Mouse (Mus musculus): ENCODE data around the gene Cand2. TPM values are rescaled to one million over a fixed set of nuclear protein-coding genes. Genes with fewer than 3 reads are reported as not detected.

Gene Cand2
- polyA plus RNA-seq, 1 experiment from 2014 or later = 42.0 TPM

GRCm38 (mm10) chr6:115832152-115832850 lies 58.0 kb downstream of the Cand2 start:
- no peaks in the 10 kb centered on the region for H3K36me3 ChIP-seq (ENCODE audit: control insufficient read depth, insufficient read depth)
- H3K4me2 ChIP-seq (ENCODE audit: low read depth, low read length) = no peak overlapping the region
- no peak overlapping the region for H3K9ac ChIP-seq (ENCODE audit: low read length)
- 83% methylated on average over 2 of the region's 2 CpGs for WGBS
- no peaks in the 10 kb centered on the region for H3K4me1 ChIP-seq (ENCODE audit: control insufficient read depth, insufficient read depth, low read length)
- no peak overlapping the region for H3K27ac ChIP-seq (ENCODE audit: low read length)
- H3K27me3 ChIP-seq (ENCODE audit: control insufficient read depth, insufficient read depth, low read length) = no peaks in the 10 kb centered on the region
- no peaks in the 10 kb centered on the region for H3K9me3 ChIP-seq (replicated peaks; ENCODE audit: control insufficient read depth, low read length)
- no peak overlapping the region for H3K4me3 ChIP-seq (ENCODE audit: low read length)
- no peak for ATAC-seq (replicated peaks; ENCODE audit: extremely low read depth, insufficient read depth, low FRiP score)

GRCm38 (mm10) chr6:115833861-115834260 lies 59.5 kb downstream of the Cand2 start:
- H3K4me2 ChIP-seq (ENCODE audit: low read depth, low read length) = no peak overlapping the region
- no peaks in the 10 kb centered on the region for H3K9me3 ChIP-seq (replicated peaks; ENCODE audit: control insufficient read depth, low read length)
- H3K27me3 ChIP-seq (ENCODE audit: control insufficient read depth, insufficient read depth, low read length) = no peaks in the 10 kb centered on the region
- H3K9ac ChIP-seq (ENCODE audit: low read length) = no peak overlapping the region
- peaks cover 8% of the 10 kb centered on the region; the same call in 1 of the 2 replicates for H3K4me1 ChIP-seq (ENCODE audit: control insufficient read depth, insufficient read depth, low read length)
- ATAC-seq (replicated peaks; ENCODE audit: extremely low read depth, insufficient read depth, low FRiP score) = no peak
- H3K4me3 ChIP-seq (ENCODE audit: low read length) = no peak overlapping the region
- no peaks in the 10 kb centered on the region for H3K36me3 ChIP-seq (ENCODE audit: control insufficient read depth, insufficient read depth)
- H3K27ac ChIP-seq (ENCODE audit: low read length) = no peak overlapping the region

- peak within 1 kb of the TSS; percentile 58 for H3K4me3 ChIP-seq (ENCODE audit: low read length)
- no peaks in the 10 kb centered on the region for H3K9me3 ChIP-seq (replicated peaks; ENCODE audit: control insufficient read depth, low read length)
- peaks cover 8% of the 10 kb centered on the region; the same call in 1 of the 2 replicates for H3K4me1 ChIP-seq (ENCODE audit: control insufficient read depth, insufficient read depth, low read length)
- no peaks in the 10 kb centered on the region for H3K27me3 ChIP-seq (ENCODE audit: control insufficient read depth, insufficient read depth, low read length)
- 2% methylated on average over 19 of the region's 19 CpGs for WGBS
- peak; percentile 85 for ATAC-seq (replicated peaks; ENCODE audit: extremely low read depth, insufficient read depth, low FRiP score)
- H3K4me2 ChIP-seq (ENCODE audit: low read depth, low read length) = peak within 1 kb of the TSS; percentile 93
- H3K9ac ChIP-seq (ENCODE audit: low read length) = peak within 1 kb of the TSS; percentile 70
- peaks cover 7% of the 10 kb centered on the region for H3K36me3 ChIP-seq (ENCODE audit: control insufficient read depth, insufficient read depth)
- no peak within 1 kb of the TSS for H3K27ac ChIP-seq (ENCODE audit: low read length)
These were observed 63.8 kb downstream of the Cand2 start, which contains the start of gene Efcab12 for GRCm38 (mm10) chr6:115838161-115838597. TSS of gene Efcab12 (minus strand) at chr6:115838412.

GRCm38 (mm10) chr6:115838745-115839144 lies 64.4 kb downstream of the Cand2 start:
- no peak for ATAC-seq (replicated peaks; ENCODE audit: extremely low read depth, insufficient read depth, low FRiP score)
- Histone ChIP-seq H3K9ac (ENCODE audit: low read length) (peak overlapping the region; percentile 70), H3K4me1 (ENCODE audit: control insufficient read depth, insufficient read depth, low read length) (peaks cover 8% of the 10 kb centered on the region; the same call in 1 of the 2 replicates), H3K4me3 (ENCODE audit: low read length) (peak overlapping the region; percentile 58), H3K36me3 (ENCODE audit: control insufficient read depth, insufficient read depth) (peaks cover 10% of the 10 kb centered on the region), H3K4me2 (ENCODE audit: low read depth, low read length) (peak overlapping the region; percentile 93), H3K27me3 (ENCODE audit: control insufficient read depth, insufficient read depth, low read length) (no peaks in the 10 kb centered on the region), H3K9me3 (replicated peaks; ENCODE audit: control insufficient read depth, low read length) (no peaks in the 10 kb centered on the region), H3K27ac (ENCODE audit: low read length) (no peak overlapping the region)
- WGBS = 70% methylated on average over 5 of the region's 5 CpGs

- Histone ChIP-seq H3K9me3 (replicated peaks; ENCODE audit: control insufficient read depth, low read length) (no peaks in the 10 kb centered on the region), H3K4me3 (ENCODE audit: low read length) (no peak overlapping the region), H3K4me2 (ENCODE audit: low read depth, low read length) (no peak overlapping the region), H3K4me1 (ENCODE audit: control insufficient read depth, insufficient read depth, low read length) (peaks cover 10% of the 10 kb centered on the region), H3K27me3 (ENCODE audit: control insufficient read depth, insufficient read depth, low read length) (no peaks in the 10 kb centered on the region), H3K9ac (ENCODE audit: low read length) (no peak overlapping the region), H3K36me3 (ENCODE audit: control insufficient read depth, insufficient read depth) (peaks cover 22% of the 10 kb centered on the region), H3K27ac (ENCODE audit: low read length) (no peak overlapping the region)
- WGBS = 91% methylated on average over 4 of the region's 4 CpGs
- ATAC-seq (replicated peaks; ENCODE audit: extremely low read depth, insufficient read depth, low FRiP score) = no peak
These were observed 70.7 kb downstream of the Cand2 start for GRCm38 (mm10) chr6:115845006-115845405.

GRCm38 (mm10) chr6:115846640-115847411 lies 72.5 kb downstream of the Cand2 start:
- Histone ChIP-seq H3K9me3 (replicated peaks; ENCODE audit: control insufficient read depth, low read length) (no peaks in the 10 kb centered on the region), H3K36me3 (ENCODE audit: control insufficient read depth, insufficient read depth) (peaks cover 18% of the 10 kb centered on the region), H3K27me3 (ENCODE audit: control insufficient read depth, insufficient read depth, low read length) (no peaks in the 10 kb centered on the region), H3K27ac (ENCODE audit: low read length) (no peak overlapping the region), H3K4me1 (ENCODE audit: control insufficient read depth, insufficient read depth, low read length) (peaks cover 10% of the 10 kb centered on the region), H3K4me2 (ENCODE audit: low read depth, low read length) (no peak overlapping the region), H3K9ac (ENCODE audit: low read length) (no peak overlapping the region), H3K4me3 (ENCODE audit: low read length) (no peak overlapping the region)
- WGBS = 37% methylated on average over 7 of the region's 8 CpGs
- ATAC-seq (replicated peaks; ENCODE audit: extremely low read depth, insufficient read depth, low FRiP score) = no peak

- no peak overlapping the region for H3K9ac ChIP-seq (ENCODE audit: low read length)
- H3K36me3 ChIP-seq (ENCODE audit: control insufficient read depth, insufficient read depth) = peaks cover 11% of the 10 kb centered on the region
- no peaks in the 10 kb centered on the region for H3K9me3 ChIP-seq (replicated peaks; ENCODE audit: control insufficient read depth, low read length)
- peaks cover 19% of the 10 kb centered on the region for H3K4me1 ChIP-seq (ENCODE audit: control insufficient read depth, insufficient read depth, low read length)
- H3K27ac ChIP-seq (ENCODE audit: low read length) = no peak overlapping the region
- H3K4me3 ChIP-seq (ENCODE audit: low read length) = no peak overlapping the region
- 89% methylated on average over 10 of the region's 10 CpGs for WGBS
- no peak for ATAC-seq (replicated peaks; ENCODE audit: extremely low read depth, insufficient read depth, low FRiP score)
- H3K4me2 ChIP-seq (ENCODE audit: low read depth, low read length) = no peak overlapping the region
- no peaks in the 10 kb centered on the region for H3K27me3 ChIP-seq (ENCODE audit: control insufficient read depth, insufficient read depth, low read length)
These were observed 74.4 kb downstream of the Cand2 start for GRCm38 (mm10) chr6:115848598-115849304.

- Histone ChIP-seq H3K4me3 (ENCODE audit: low read length) (peak overlapping the region; percentile 73), H3K27me3 (ENCODE audit: control insufficient read depth, insufficient read depth, low read length) (no peaks in the 10 kb centered on the region), H3K36me3 (ENCODE audit: control insufficient read depth, insufficient read depth) (0 out of 2 replicates have a peak, but pooled peaks cover 2% of the 10 kb centered on the region), H3K9ac (ENCODE audit: low read length) (peak overlapping the region; percentile 76), H3K27ac (ENCODE audit: low read length) (peak overlapping the region; percentile 89), H3K4me1 (ENCODE audit: control insufficient read depth, insufficient read depth, low read length) (peaks cover 31% of the 10 kb centered on the region), H3K9me3 (replicated peaks; ENCODE audit: control insufficient read depth, low read length) (no peaks in the 10 kb centered on the region), H3K4me2 (ENCODE audit: low read depth, low read length) (peak overlapping the region; percentile 77)
- ATAC-seq (replicated peaks; ENCODE audit: extremely low read depth, insufficient read depth, low FRiP score) = no peak
- WGBS = 6% methylated on average over 20 of the region's 20 CpGs
These were observed 78.2 kb downstream of the Cand2 start for GRCm38 (mm10) chr6:115852446-115853090.
